Mouse (Mus musculus) embryonic stem cell, embryonic (primary cell): ENCODE data around the gene Ino80d.

ENCODE experiments used
- CTCF ChIA-PET, 4 experiments: fragments of 300-600 bp in 2 of 4; fragments of 350-600 bp in 2 of 4; sonication (Branson Sonifier 250); formaldehyde crosslinking; loops; one replicate each; lab custom pipeline; 2022; ENCODE audit warnings: inconsistent platforms in 2 of 4; lab: Charles Lee
- POLR2A ChIA-PET, 4 experiments: fragments of 300-600 bp in 2 of 4; fragments of 350-600 bp in 2 of 4; sonication (Branson Sonifier 250); formaldehyde crosslinking; loops; one replicate each; lab custom pipeline; 2022; ENCODE audit warnings: antibody characterized with exemption in 4 of 4, inconsistent platforms in 1 of 4; lab: Charles Lee

Ino80d gene

GRCm38 (mm10) chr1:63113274-63114135, 962 bp downstream of the Ino80d start:
- POLR2A ChIA-PET = interaction anchor here (0.5 to 4.9 kb wide), 36 partner anchors 8 to 370 kb away, joined by 3 to 28 read pairs (median 4); no protein-coding TSS in a partner anchor
- CTCF ChIA-PET = interaction anchor here in 3 of 4 experiments (0.6 to 1.1 kb wide), 5 partner anchors 27 to 100 kb away, joined by 3 to 9 read pairs (median 4); no protein-coding TSS in a partner anchor

GRCm38 (mm10) chr1:63112865-63113261, 1.6 kb downstream of the Ino80d start:
- ChIA-PET CTCF (interaction anchor here in 2 of 4 experiments (0.7 to 1.0 kb wide), 2 partner anchors 31 to 101 kb away, joined by 3 to 4 read pairs; no protein-coding TSS in a partner anchor), POLR2A (interaction anchor here in 3 of 4 experiments (0.6 to 2.9 kb wide), 27 partner anchors 8 to 345 kb away, joined by 3 to 20 read pairs (median 4); no protein-coding TSS in a partner anchor)

- ChIA-PET POLR2A (interaction anchor here (0.6 to 6.5 kb wide), 33 partner anchors 8 to 554 kb away, joined by 3 to 45 read pairs (median 4); no protein-coding TSS in a partner anchor), CTCF (interaction anchor here in 2 of 4 experiments (0.7 to 0.8 kb wide), 4 partner anchors 13 to 40 kb away, joined by 3 read pairs; no protein-coding TSS in a partner anchor)
Observed at GRCm38 (mm10) chr1:63112151-63112864, 2.2 kb downstream of the Ino80d start.

- CTCF ChIA-PET = interaction anchor here (0.6 to 1.4 kb wide), 8 partner anchors 10 to 63 kb away, joined by 3 to 15 read pairs (median 4); no protein-coding TSS in a partner anchor
Observed at GRCm38 (mm10) chr1:63110536-63111285, 3.8 kb downstream of the Ino80d start.

GRCm38 (mm10) chr1:63107614-63108327, 6.7 kb downstream of the Ino80d start:
- ChIA-PET POLR2A (interaction anchor here (0.7 to 6.5 kb wide), 22 partner anchors 8 to 70 kb away, joined by 3 to 45 read pairs (median 5); partner anchors contain the start of genes Eef1b2 (in 1 of the 4) and Ndufs1 (in 1 of the 4)), CTCF (interaction anchor here in 2 of 4 experiments (0.6 to 0.7 kb wide), 2 partner anchors 10 to 125 kb away, joined by 3 to 4 read pairs; no protein-coding TSS in a partner anchor)

More at GRCm38 (mm10) chr1:63110536-63111285, 3.8 kb downstream of the Ino80d start:
- POLR2A ChIA-PET = interaction anchor here in 3 of 4 experiments (0.6 to 6.5 kb wide), 25 partner anchors 8 to 136 kb away, joined by 3 to 45 read pairs (median 5); partner anchors contain the start of genes Eef1b2 (in 2 of the 3) and Ndufs1 (in 2 of the 3)

- ChIA-PET CTCF (no interaction called here), POLR2A (interaction anchor here in 2 of 4 experiments (0.6 to 1.5 kb wide), 5 partner anchors 9 to 48 kb away, joined by 3 to 11 read pairs (median 3); no protein-coding TSS in a partner anchor)
Observed at GRCm38 (mm10) chr1:63102758-63103451, 11.6 kb downstream of the Ino80d start.

- ChIA-PET CTCF (interaction anchor here in 3 of 4 experiments (0.6 to 2.9 kb wide), 5 partner anchors 9 to 193 kb away, joined by 3 to 13 read pairs (median 4); no protein-coding TSS in a partner anchor), POLR2A (interaction anchor here in 3 of 4 experiments (0.6 to 2.3 kb wide), 16 partner anchors 8 to 193 kb away, joined by 3 to 10 read pairs (median 4); partner anchors contain the start of gene Ino80d (in 2 of the 3))
Observed at GRCm38 (mm10) chr1:63100196-63100595, 14.3 kb downstream of the Ino80d start.

- ChIA-PET POLR2A (interaction anchor here in 2 of 4 experiments (0.6 to 1.7 kb wide), 5 partner anchors 13 to 1926 kb away, joined by 3 to 8 read pairs (median 4); partner anchors contain the start of gene Ino80d (in 1 of the 2)), CTCF (interaction anchor here in 2 of 4 experiments (1.0 to 2.9 kb wide), 2 partner anchors 8 to 9 kb away, joined by 3 to 13 read pairs; no protein-coding TSS in a partner anchor)
Observed at GRCm38 (mm10) chr1:63098831-63099230, 15.6 kb downstream of the Ino80d start.

GRCm38 (mm10) chr1:63096071-63096470, 18.4 kb downstream of the Ino80d start:
- POLR2A ChIA-PET = interaction anchor here in 3 of 4 experiments (0.6 to 2.4 kb wide), 5 partner anchors 10 to 151 kb away, joined by 3 to 13 read pairs (median 4); no protein-coding TSS in a partner anchor
- CTCF ChIA-PET = interaction anchor here in 2 of 4 experiments (0.5 to 0.7 kb wide), 2 partner anchors 20 to 72 kb away, joined by 3 to 6 read pairs; no protein-coding TSS in a partner anchor

- CTCF ChIA-PET = interaction anchor here in 2 of 4 experiments (0.6 to 3.1 kb wide), 5 partner anchors 9 to 105 kb away, joined by 3 to 13 read pairs (median 6); no protein-coding TSS in a partner anchor
- POLR2A ChIA-PET = interaction anchor here in 1 of 4 experiments (0.6 to 1.7 kb wide), 4 partner anchors 8 to 1760 kb away, joined by 3 to 9 read pairs (median 3); partner anchors contain the start of gene Ino80d
Observed at GRCm38 (mm10) chr1:63089795-63090194, 24.7 kb downstream of the Ino80d start.

GRCm38 (mm10) chr1:63088614-63089013, 25.9 kb downstream of the Ino80d start:
- ChIA-PET CTCF (interaction anchor here in 3 of 4 experiments (0.6 to 3.1 kb wide), 3 partner anchors 12 to 23 kb away, joined by 3 to 13 read pairs (median 3); no protein-coding TSS in a partner anchor), POLR2A (interaction anchor here in 2 of 4 experiments (0.7 to 1.4 kb wide), 5 partner anchors 8 to 25 kb away, joined by 3 to 7 read pairs (median 4); no protein-coding TSS in a partner anchor)

GRCm38 (mm10) chr1:63080277-63080676, 34.2 kb downstream of the Ino80d start:
- CTCF ChIA-PET = interaction anchor here in 3 of 4 experiments (0.6 to 2.6 kb wide), 3 partner anchors 10 to 12 kb away, joined by 3 to 12 read pairs (median 4); no protein-coding TSS in a partner anchor
- POLR2A ChIA-PET = interaction anchor here in 2 of 4 experiments (0.7 to 1.6 kb wide), 8 partner anchors 12 to 46 kb away, joined by 3 to 5 read pairs (median 4); no protein-coding TSS in a partner anchor

GRCm38 (mm10) chr1:63076383-63076782, 38.1 kb downstream of the Ino80d start:
- ChIA-PET CTCF (interaction anchor here in 1 of 4 experiments (0.6 kb wide), 1 partner anchor 19 kb away, joined by 6 read pairs; no protein-coding TSS in a partner anchor), POLR2A (interaction anchor here in 1 of 4 experiments (0.7 kb wide), 1 partner anchor 20 kb away, joined by 3 read pairs; no protein-coding TSS in a partner anchor)

- POLR2A ChIA-PET = interaction anchor here in 1 of 4 experiments (1.1 to 1.2 kb wide), 2 partner anchors 16 to 21 kb away, joined by 3 read pairs; no protein-coding TSS in a partner anchor
Observed at GRCm38 (mm10) chr1:63071379-63071778, 43.1 kb downstream of the Ino80d start.

More at GRCm38 (mm10) chr1:63071379-63071778, 43.1 kb downstream of the Ino80d start:
- CTCF ChIA-PET = no interaction called here
